In genomic region chr12:86831591-86832550, GRCm38 (mm10) we compare ENCODE assay signal across 8 mouse cellular contexts. TPM values are rescaled to one million over a fixed set of nuclear protein-coding genes. Genes with fewer than 3 reads are reported as not detected.
DNase-seq lines count a peak whose midpoint lies in the region; ATAC-seq and TF ChIP-seq lines count a peak whose summit lies in the region.

No protein-coding gene starts in this region.

- no peak for TF ChIP-seq CTCF in left cerebral cortex, adult 2 months (IDR thresholded peaks at IDR 0.05)
- TF ChIP-seq CTCF in hindbrain, postnatal 0 days (IDR thresholded peaks at IDR 0.05; ENCODE audit: low read depth), result no peak

- peak overlapping the region; percentile 65; the same call in 1 of the 2 replicates for H3K27ac ChIP-seq in left cerebral cortex, adult 2 months
- peak overlapping the region; percentile 64 for H3K27ac ChIP-seq in hindbrain, postnatal 0 days
- peak overlapping the region; percentile 75 for H3K27ac ChIP-seq in midbrain, embryonic 13.5 days

- H3K9me3 ChIP-seq in hindbrain, postnatal 0 days (ENCODE audit: low read length), result no peaks in the 10 kb centered on the region
- H3K9me3 ChIP-seq in midbrain, embryonic 13.5 days, result no peaks in the 10 kb centered on the region

- peak; percentile 65 for ATAC-seq in hindbrain, postnatal 0 days
- ATAC-seq in midbrain, embryonic 13.5 days, result peak; percentile 73

- 16% methylated on average over 32 of the region's 32 CpGs for WGBS in hindbrain, postnatal 0 days
- 26% methylated on average over 32 of the region's 32 CpGs for whole genome bisulfite sequencing in midbrain, embryonic 13.5 days

- H3K4me2 ChIP-seq in hindbrain, postnatal 0 days (ENCODE audit: low read depth, low read length), result peak overlapping the region; percentile 44
- H3K4me2 ChIP-seq in midbrain, embryonic 13.5 days (replicated peaks), result peak overlapping the region; percentile 46

- DNase-seq in left cerebral cortex, adult 2 months (ENCODE audit: extremely low spot score in 1 of 2, low spot score in 2 of 2), result peak in 1 of 2 experiments; percentile 59
- DNase-seq in left cerebral cortex, adult 8-10 months (ENCODE audit: low spot score in 2 of 2), result no peak
- peak; percentile 45 for DNase-seq in cerebellum, adult 9-11 months
- DNase-seq in gastrocnemius, postnatal 14 days, result peak; percentile 66
- DNase-seq in hindbrain, postnatal 0 days (ENCODE audit: low spot score), result peak; percentile 82
- peak; percentile 74 for DNase-seq in liver
- DNase-seq in thymus, adult 18-20 months, result peak; percentile 68 to 75

- H3K27me3 ChIP-seq in hindbrain, postnatal 0 days (ENCODE audit: insufficient read depth, low read length), result no peaks in the 10 kb centered on the region
- no peaks in the 10 kb centered on the region; the same call in 1 of the 2 replicates for H3K27me3 ChIP-seq in midbrain, embryonic 13.5 days

- peaks cover 30% of the 10 kb centered on the region for H3K4me1 ChIP-seq in hindbrain, postnatal 0 days (ENCODE audit: insufficient read depth, low read length)
- peaks cover 54% of the 10 kb centered on the region for H3K4me1 ChIP-seq in midbrain, embryonic 13.5 days (replicated peaks)

- intact Hi-C loops in left cerebral cortex, adult 2 months (cut with DNase I), result no loop called here
- intact Hi-C loops in gastrocnemius, postnatal 14 days (cut with DNase I; ENCODE audit: low total_unique reads), result loop anchor here (5.0 kb wide), 1 partner anchor 45 kb away; no protein-coding TSS in a partner anchor

- 0 out of 2 replicates have a peak overlapping the region, but pooled peaks have one; percentile 40 for H3K9ac ChIP-seq in hindbrain, postnatal 0 days (replicated peaks; ENCODE audit: low read length)
- H3K9ac ChIP-seq in midbrain, embryonic 13.5 days (replicated peaks), result peak overlapping the region; percentile 59

- H3K36me3 ChIP-seq in hindbrain, postnatal 0 days (ENCODE audit: insufficient read depth, low read length), result no peaks in the 10 kb centered on the region
- H3K36me3 ChIP-seq in midbrain, embryonic 13.5 days, result no peaks in the 10 kb centered on the region

- H3K4me3 ChIP-seq in left cerebral cortex, adult 2 months, result 0 out of 2 replicates have a peak overlapping the region, but pooled peaks have one; percentile 22
- H3K4me3 ChIP-seq in hindbrain, postnatal 0 days (ENCODE audit: low read length), result no peak overlapping the region
- H3K4me3 ChIP-seq in midbrain, embryonic 13.5 days (replicated peaks), result peak overlapping the region; percentile 18; the same call in 1 of the 2 replicates

RNA-seq across cellular contexts. Expression of gene Irf2bpl, which starts 52.7 kb away (rescaled TPM):
- 10 to 100 TPM; 74.3 to 80.8 TPM for total RNA-seq in left cerebral cortex, adult 2 months (2021)
- 10 to 100 TPM; 60.7 to 74.9 (median 68.5) TPM for total RNA-seq in left cerebral cortex, adult 8-10 months (2022)
- total RNA-seq in gastrocnemius, postnatal 14 days (2021), result 10 to 100 TPM; 41.8 to 42.8 TPM
- total RNA-seq in hindbrain, postnatal 0 days (2014; rRNA removed), result 146 and 159 TPM in 2 replicates
- polyA plus RNA-seq in hindbrain, postnatal 0 days (2015; fragmentation: Nextera tagmentation; extraction: Ambion mirVana), result 59.4 and 66.9 TPM in 2 replicates
- 65.3 and 75.5 TPM in 2 replicates for polyA plus RNA-seq in midbrain, embryonic 13.5 days (2015; fragmentation: Nextera tagmentation; extraction: Ambion mirVana)

Comparison
In these comparisons a context has a peak if more than half of its experiments do, and no peak if none do; other contexts are left out.
1. DNase-seq: peak in cerebellum, adult 9-11 months (single experiment), gastrocnemius, postnatal 14 days (single experiment), hindbrain, postnatal 0 days (single experiment), liver (single experiment) and thymus, adult 18-20 months (2 of 2); none in left cerebral cortex, adult 8-10 months (0 of 2).
2. Peak in every context shown above with its lines, with median percentiles within 50 percentile points of each other: H3K27ac ChIP-seq.